Mouse (Mus musculus) brain, embryonic 14.5 days (tissue): Measurements from ENCODE around the gene Tmem235. TPM values are rescaled to one million over a fixed set of nuclear protein-coding genes. Genes with fewer than 3 reads are reported as not detected.
A peak's percentile ranks its signal among the peaks of the same experiment; 100 is the strongest.

ENCODE experiments used
- DNase-seq: peaks from one replicate; pipeline ENCODE4 v3.0.0-alpha.2; 2011; ENCODE audit warnings: low read depth
- CTCF ChIP-seq: fragments of 200-500 bp; IDR thresholded peaks from 2 replicates; pipeline ENCODE4 v1.5.1; 2012; ENCODE audit warnings: inconsistent platforms, mild to moderate bottlenecking, moderate library complexity, borderline replicate concordance; ENCODE audit not compliant: insufficient read depth, insufficient read length; ENCODE audit errors: extremely low read depth
- POLR2A ChIP-seq: fragments of 200-500 bp; IDR thresholded peaks from 2 replicates; pipeline ENCODE4 v1.6.1; 2012; ENCODE audit warnings: mild to moderate bottlenecking, inconsistent platforms, borderline replicate concordance; ENCODE audit not compliant: poor library complexity, insufficient read depth, insufficient read length, severe bottlenecking; ENCODE audit errors: extremely low read depth
- polyA plus RNA-seq: library from polyadenylated mRNA; depleted of rRNA; stranded (reverse); fragments of >200 nt; gene quantifications from 2 replicates; pipeline ENCODE4 v1.2.3, GENCODE M21; 2012

Gene Tmem235
- polyA plus RNA-seq, 1 experiment = 0.10 TPM

GRCm38 (mm10) chr11:117888853-117889822 is 28.6 kb downstream of the Tmem235 start:
- peak; percentile 70 for DNase-seq
- no peak for TF ChIP-seq POLR2A
- TF ChIP-seq CTCF = no peak

GRCm38 (mm10) chr11:117889887-117890340 is 29.4 kb downstream of the Tmem235 start:
- TF ChIP-seq POLR2A = no peak
- TF ChIP-seq CTCF = no peak
- peak; percentile 89 for DNase-seq

- peak; percentile 36 for DNase-seq
These were observed 30.1 kb downstream of the Tmem235 start for GRCm38 (mm10) chr11:117890519-117891282.

GRCm38 (mm10) chr11:117891581-117892175 is 31.1 kb downstream of the Tmem235 start:
- DNase-seq = no peak
- no peak for TF ChIP-seq CTCF
- TF ChIP-seq POLR2A = no peak

More at GRCm38 (mm10) chr11:117890519-117891282, 30.1 kb downstream of the Tmem235 start:
- TF ChIP-seq CTCF (peak; percentile 38; the same call in 1 of the 2 replicates), POLR2A (no peak)

- TF ChIP-seq POLR2A (no peak), CTCF (no peak)
- DNase-seq = no peak
These were observed 31.6 kb downstream of the Tmem235 start for GRCm38 (mm10) chr11:117892199-117892598.

- DNase-seq = no peak
- no peak for TF ChIP-seq CTCF
- TF ChIP-seq POLR2A = no peak
These were observed 34.1 kb downstream of the Tmem235 start for GRCm38 (mm10) chr11:117894676-117895075.

- TF ChIP-seq CTCF = no peak
- no peak for TF ChIP-seq POLR2A
- DNase-seq = no peak
These were observed 36.0 kb downstream of the Tmem235 start for GRCm38 (mm10) chr11:117896533-117896932.

- TF ChIP-seq CTCF (no peak), POLR2A (no peak)
- DNase-seq = no peak
These were observed 41.7 kb downstream of the Tmem235 start for GRCm38 (mm10) chr11:117902282-117902681.

- TF ChIP-seq POLR2A = no peak
- no peak for TF ChIP-seq CTCF
- no peak for DNase-seq
These were observed 43.9 kb downstream of the Tmem235 start for GRCm38 (mm10) chr11:117904442-117904841.

- TF ChIP-seq CTCF (no peak), POLR2A (no peak)
- DNase-seq = no peak
These were observed 48.8 kb downstream of the Tmem235 start for GRCm38 (mm10) chr11:117909337-117909736.
